Comparison of ENCODE assay signal across 14 mouse cellular contexts in the genomic region with DNA sequence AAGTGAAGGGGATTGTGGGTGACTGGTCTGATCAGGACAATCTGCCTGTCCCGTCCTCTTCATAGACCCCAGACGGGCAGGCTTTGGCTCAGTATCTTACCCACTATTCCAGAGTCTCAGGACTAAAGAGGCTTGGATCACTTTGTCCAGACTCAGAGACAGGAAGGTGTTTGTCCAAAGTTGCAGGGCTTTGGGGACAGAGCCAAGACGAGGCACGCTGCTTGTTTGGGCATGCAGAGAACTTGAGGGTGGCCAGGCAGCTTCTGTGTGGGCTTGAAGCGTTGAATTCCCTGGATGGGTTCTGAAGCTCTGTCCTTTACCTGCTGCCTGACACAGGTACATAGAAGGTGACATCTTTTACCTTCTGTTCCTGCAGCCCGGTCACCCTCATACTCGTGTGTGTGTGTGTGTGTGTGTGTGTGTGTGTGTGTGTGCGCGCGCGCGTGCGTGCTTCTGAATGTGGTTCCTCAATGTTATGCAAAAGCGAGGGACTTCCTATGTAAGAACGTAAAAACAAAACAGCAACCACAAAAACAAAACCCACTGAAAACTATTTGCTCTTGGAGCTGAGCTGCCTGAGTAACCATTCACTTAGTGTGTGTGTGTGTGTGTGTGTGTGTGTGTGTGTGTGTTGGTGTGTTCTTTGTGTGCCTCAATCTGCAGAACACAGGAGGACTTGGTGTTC. TPM values are rescaled to one million over a fixed set of nuclear protein-coding genes. Genes with fewer than 3 reads are reported as not detected.
DNase-seq lines count a peak whose midpoint lies in the region; ATAC-seq and TF ChIP-seq lines count a peak whose summit lies in the region.
"Had no signal": no experiment of that assay in that cellular context is flagged by ENCODE, and none has a peak within 500 bp of the region (broad histone marks: within the 10 kb centered on the region; RNA-seq: fewer than 3 reads in every experiment).

No protein-coding gene starts in this region.

- peaks cover 17% of the 10 kb centered on the region for H3K4me1 ChIP-seq in forebrain, embryonic 12.5 days
- peaks cover 29% of the 10 kb centered on the region for H3K4me1 ChIP-seq in forebrain, embryonic 15.5 days
- no peaks in the 10 kb centered on the region for H3K4me1 ChIP-seq in small intestine, adult 2 months (ENCODE audit: control insufficient read depth, insufficient read depth, insufficient read length, low read length)

- no peaks in the 10 kb centered on the region for H3K27me3 ChIP-seq in forebrain, embryonic 12.5 days
- no peaks in the 10 kb centered on the region for H3K27me3 ChIP-seq in forebrain, embryonic 15.5 days
- H3K27me3 ChIP-seq in small intestine, adult 2 months (ENCODE audit: control insufficient read depth, insufficient read depth, low read length), result no peaks in the 10 kb centered on the region
- H3K27me3 ChIP-seq: Patski had no signal

- 90% methylated on average over 15 of the region's 15 CpGs for WGBS in forebrain, embryonic 12.5 days
- WGBS in forebrain, embryonic 15.5 days, result 69% methylated on average over 15 of the region's 15 CpGs
- 86% methylated on average over 15 of the region's 15 CpGs for WGBS in small intestine, adult 2 months

- H3K27ac ChIP-seq in forebrain, embryonic 12.5 days, result 0 out of 2 replicates have a peak overlapping the region, but pooled peaks have one; percentile 14
- H3K27ac ChIP-seq in forebrain, embryonic 15.5 days (replicated peaks), result no peak overlapping the region
- H3K27ac ChIP-seq in small intestine, adult 2 months (ENCODE audit: insufficient read depth, low read depth, low read length), result 0 out of 2 replicates have a peak overlapping the region, but pooled peaks have one; percentile 4
- H3K27ac ChIP-seq: macrophage had no signal

- TF ChIP-seq POLR2A in small intestine, adult 2 months (IDR thresholded peaks at IDR 0.05; ENCODE audit: low read depth, low read length), result no peak

- TF ChIP-seq CTCF in small intestine, adult 2 months (IDR thresholded peaks at IDR 0.05; ENCODE audit: extremely low read depth, insufficient read length, insufficient replicate concordance, low read depth, low read length), result no peak

- peaks cover 3% of the 10 kb centered on the region; the same call in 1 of the 2 replicates for H3K36me3 ChIP-seq in forebrain, embryonic 12.5 days (replicated peaks)
- no peaks in the 10 kb centered on the region for H3K36me3 ChIP-seq in forebrain, embryonic 15.5 days
- H3K36me3 ChIP-seq in small intestine, adult 2 months (ENCODE audit: control insufficient read depth, insufficient read depth, low read length), result peaks cover 29% of the 10 kb centered on the region

- H3K4me2 ChIP-seq in forebrain, embryonic 12.5 days, result no peak overlapping the region
- H3K4me2 ChIP-seq in forebrain, embryonic 15.5 days (replicated peaks), result no peak overlapping the region

- ATAC-seq in forebrain, embryonic 12.5 days (ENCODE audit: low FRiP score), result no peak
- no peak for ATAC-seq in forebrain, embryonic 15.5 days (replicated peaks)
- peak; percentile 56 for ATAC-seq in granulocyte monocyte progenitor cell, adult 5-6 weeks (replicated peaks; ENCODE audit: poor library complexity, severe bottlenecking)
- ATAC-seq: intestine, postnatal 0 days; Patski had no signal

- no peak overlapping the region for H3K9ac ChIP-seq in forebrain, embryonic 12.5 days
- no peak overlapping the region for H3K9ac ChIP-seq in forebrain, embryonic 15.5 days (replicated peaks)

- DNase-seq in spleen, postnatal 36 days (ENCODE audit: low spot score in 2 of 2), result peak; percentile 33 to 58
- DNase-seq in spleen, postnatal 4 days (ENCODE audit: low spot score in 2 of 2), result no peak
- no peak for DNase-seq in layer of hippocampus, adult 9-11 months
- no peak for DNase-seq in lung, postnatal 10 days
- DNase-seq: adrenal gland, postnatal 14 days; embryo, embryonic 11 days; gastrocnemius, postnatal 14 days had no signal

- no peak overlapping the region for H3K4me3 ChIP-seq in forebrain, embryonic 12.5 days (replicated peaks)
- no peak overlapping the region for H3K4me3 ChIP-seq in forebrain, embryonic 15.5 days
- no peak overlapping the region for H3K4me3 ChIP-seq in small intestine, adult 2 months (ENCODE audit: low read depth, low read length)

- H3K9me3 ChIP-seq in forebrain, embryonic 12.5 days, result no peaks in the 10 kb centered on the region
- H3K9me3 ChIP-seq in forebrain, embryonic 15.5 days, result no peaks in the 10 kb centered on the region

RNA-seq across cellular contexts. Expression of gene Dnaic2, which starts 24.8 kb away (rescaled TPM):
- polyA plus RNA-seq in forebrain, embryonic 12.5 days (2016; fragmentation: Nextera tagmentation; extraction: Ambion mirVana), result 1.9 and 2.0 TPM in 2 replicates
- 1.9 and 2.6 TPM in 2 replicates for polyA plus RNA-seq in forebrain, embryonic 15.5 days (2015; fragmentation: Nextera tagmentation; extraction: Ambion mirVana)
- not detected in 2 replicates for total RNA-seq in granulocyte monocyte progenitor cell, adult 5-6 weeks (2014; fragmentation: Nextera tagmentation)
- total RNA-seq in granulocyte monocyte progenitor cell, adult 5-6 weeks (2017), result not detected in 2 replicates
- 0.30 and 0.56 TPM in 2 replicates for polyA plus RNA-seq in small intestine, adult 2 months (2012; rRNA removed)
- polyA plus RNA-seq: macrophage had no signal

RNA-seq across cellular contexts. Expression of gene Ttyh2, which starts 27.2 kb away (rescaled TPM):
- polyA plus RNA-seq in forebrain, embryonic 12.5 days (2016; fragmentation: Nextera tagmentation; extraction: Ambion mirVana), result 11.8 and 13.0 TPM in 2 replicates
- polyA plus RNA-seq in forebrain, embryonic 15.5 days (2015; fragmentation: Nextera tagmentation; extraction: Ambion mirVana), result 23.1 and 24.1 TPM in 2 replicates
- 6.5 and 8.7 TPM in 2 replicates for total RNA-seq in granulocyte monocyte progenitor cell, adult 5-6 weeks (2014; fragmentation: Nextera tagmentation)
- 4.0 and 4.9 TPM in 2 replicates for total RNA-seq in granulocyte monocyte progenitor cell, adult 5-6 weeks (2017)
- polyA plus RNA-seq in small intestine, adult 2 months (2012; rRNA removed), result 63.4 and 130 TPM in 2 replicates

RNA-seq across cellular contexts. Expression of gene Rpl38, which starts 34.1 kb away (rescaled TPM):
- polyA plus RNA-seq in forebrain, embryonic 12.5 days (2016; fragmentation: Nextera tagmentation; extraction: Ambion mirVana), result 859 and 942 TPM in 2 replicates
- 787 and 864 TPM in 2 replicates for polyA plus RNA-seq in forebrain, embryonic 15.5 days (2015; fragmentation: Nextera tagmentation; extraction: Ambion mirVana)
- 2,916 and 3,176 TPM in 2 replicates for total RNA-seq in granulocyte monocyte progenitor cell, adult 5-6 weeks (2014; fragmentation: Nextera tagmentation)
- 2,043 and 3,376 TPM in 2 replicates for total RNA-seq in granulocyte monocyte progenitor cell, adult 5-6 weeks (2017)
- polyA plus RNA-seq in small intestine, adult 2 months (2012; rRNA removed), result 103 and 130 TPM in 2 replicates

Comparison
In these comparisons a context has a peak if more than half of its experiments do, and no peak if none do; other contexts are left out.
1. DNase-seq: peak in spleen, postnatal 36 days (2 of 2); none in spleen, postnatal 4 days (0 of 2), layer of hippocampus, adult 9-11 months (single experiment) and lung, postnatal 10 days (single experiment).